Mouse (Mus musculus) embryo, embryonic 11 days (tissue): ENCODE measurements around the gene Wdr90.
A peak's percentile ranks its signal among the peaks of the same experiment; 100 is the strongest.

ENCODE experiments used
- DNase-seq: peaks from one replicate; pipeline ENCODE4 v3.0.0-alpha.2; 2015

Gene Wdr90

GRCm38 (mm10) chr17:25796951-25797369 is 64.3 kb downstream of the Wdr90 start, which contains the start of gene Metrn:
Gene Metrn (minus strand): TSS chr17:25797136.
- peak; percentile 97 for DNase-seq

- no peak for DNase-seq
Measured at GRCm38 (mm10) chr17:25796211-25796771, 65.0 kb downstream of the Wdr90 start.

DNA sequence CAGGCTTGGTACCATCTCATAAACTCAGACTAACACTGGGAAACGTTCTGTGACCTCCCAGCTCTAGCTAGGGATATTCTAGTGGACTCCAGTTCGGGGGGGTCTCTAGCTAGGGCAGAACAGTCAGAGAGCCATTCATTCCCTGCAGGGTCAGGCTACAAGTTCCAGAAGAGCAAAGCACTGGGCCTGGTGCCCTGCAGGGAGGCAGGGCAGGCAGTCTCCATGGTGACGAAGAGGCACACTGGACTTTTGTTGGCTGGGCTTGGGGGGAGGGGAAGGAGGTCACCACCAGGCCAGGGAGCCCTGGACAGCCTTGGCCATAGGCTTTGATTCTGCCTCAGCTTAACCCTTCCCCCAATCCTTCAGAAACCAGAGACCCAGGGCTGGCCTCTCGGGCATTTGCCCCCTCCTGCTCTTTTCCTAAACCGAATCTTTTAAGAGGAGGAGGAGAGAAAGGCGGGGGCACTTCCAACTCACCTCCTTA is 65.7 kb downstream of the Wdr90 start, which contains the start of gene AC134908.4:
AC134908.4 (minus strand) TSS at position 51 of the 484 bp plus-strand sequence.
- peak; percentile 90 for DNase-seq

- no peak for DNase-seq
Measured at GRCm38 (mm10) chr17:25794998-25795397, 66.3 kb downstream of the Wdr90 start.
